Mouse (Mus musculus) adrenal gland, adult 8-10 months (tissue): ENCODE measurements around the gene Ryr2. TPM values are rescaled to one million over a fixed set of nuclear protein-coding genes. Genes with fewer than 3 reads are reported as not detected.
"Not testable (repeated sequence)": the region's sequence is repeated elsewhere in the genome, so short reads cannot be mapped to it uniquely, and the experiment has no call there.

Experiments used
- DNase-seq: peaks from one replicate; pipeline ENCODE4 v3.0.0; 2022
- total RNA-seq, 4 experiments: library from RNA; stranded (reverse); gene quantifications; 2 replicates each; pipeline ENCODE4 v1.2.4; 2022

The Ryr2 gene
- total RNA-seq, 4 experiments from 2014 or later, result 12.9 to 33.9 (median 20.0) TPM

DNA sequence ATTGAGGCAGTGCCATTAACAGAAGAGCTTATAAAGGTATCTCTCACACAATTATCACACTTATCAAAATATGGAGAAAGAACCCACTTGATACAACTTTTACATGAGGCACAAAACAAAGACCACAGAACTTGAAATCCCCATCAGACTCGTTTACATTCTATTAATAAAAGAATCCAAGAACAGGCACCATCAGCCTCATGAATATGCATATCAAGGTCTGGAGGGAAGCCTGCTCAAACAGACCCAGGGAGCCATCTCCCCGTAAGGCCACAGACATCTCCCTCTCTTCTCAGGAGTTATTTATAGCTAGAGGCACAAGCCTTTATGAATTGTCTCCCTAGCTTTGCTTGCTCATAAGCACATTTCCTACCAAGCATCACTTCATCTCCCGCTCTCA is 227.7 kb downstream of the Ryr2 start:
- DNase-seq, result no peak

- DNase-seq, result no peak
Observed at GRCm38 (mm10) chr13:11874852-11875251, 231.9 kb downstream of the Ryr2 start.

DNA sequence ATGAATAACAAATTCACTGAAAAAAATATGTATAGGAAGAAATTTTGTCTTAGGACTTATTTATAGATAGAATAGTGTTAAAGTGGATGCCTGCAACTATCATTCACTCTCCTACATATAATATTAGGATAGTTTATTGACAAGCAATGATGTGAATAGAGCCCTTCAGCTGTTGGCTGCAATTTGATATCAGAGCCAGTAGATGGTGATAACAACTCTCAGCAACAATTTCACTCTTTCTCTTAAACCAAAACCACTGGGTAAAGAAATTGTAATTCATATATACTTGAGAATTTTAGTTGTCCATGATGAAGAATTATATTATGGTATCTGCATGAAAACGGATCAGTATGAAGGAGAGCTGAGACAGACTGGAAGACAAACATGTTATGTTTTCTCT is 236.8 kb downstream of the Ryr2 start:
- DNase-seq, result no peak

GRCm38 (mm10) chr13:11869486-11869885 is 237.3 kb downstream of the Ryr2 start:
- no peak for DNase-seq

DNA sequence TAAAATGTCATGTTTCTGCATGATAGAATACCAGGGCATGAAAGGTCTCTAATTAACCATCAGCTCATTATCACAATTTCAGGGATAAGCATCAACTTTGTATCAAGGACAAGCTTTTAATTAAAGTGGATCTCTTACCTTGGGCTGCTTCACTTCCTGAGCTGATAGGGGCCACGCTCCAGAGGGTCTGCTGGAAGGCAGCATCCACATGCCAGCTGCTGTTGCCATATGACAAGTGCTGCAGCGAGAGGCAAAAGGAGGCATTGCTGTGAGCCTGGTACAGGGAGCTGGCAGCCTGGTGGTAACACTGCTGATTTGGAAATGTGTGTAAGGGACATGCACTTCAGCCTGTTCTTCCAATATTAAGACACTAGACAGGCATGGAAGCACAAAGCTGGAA is 237.8 kb downstream of the Ryr2 start:
- no peak for DNase-seq

- DNase-seq, result no peak
Observed at GRCm38 (mm10) chr13:11868056-11868455, 238.7 kb downstream of the Ryr2 start.

DNA sequence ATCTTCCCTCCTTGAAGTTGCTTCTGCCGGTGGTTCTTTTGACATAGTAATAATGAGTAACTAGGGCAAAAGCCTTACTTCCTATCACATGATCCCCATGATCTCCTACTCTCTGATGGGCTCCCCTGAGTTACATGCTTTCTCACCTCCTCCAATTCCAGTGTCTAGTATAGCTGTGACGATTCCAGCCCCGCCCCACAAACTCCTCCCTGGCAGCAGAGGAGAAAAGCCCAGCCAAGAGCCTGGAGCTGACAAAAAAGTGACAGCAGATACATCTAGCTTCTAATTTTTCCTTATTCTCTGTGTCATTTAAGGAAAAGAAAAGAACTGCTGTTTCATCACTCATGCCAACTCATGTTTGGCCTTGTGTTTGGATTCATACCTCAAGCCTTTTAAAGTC is 241.5 kb downstream of the Ryr2 start:
- DNase-seq, result no peak

DNA sequence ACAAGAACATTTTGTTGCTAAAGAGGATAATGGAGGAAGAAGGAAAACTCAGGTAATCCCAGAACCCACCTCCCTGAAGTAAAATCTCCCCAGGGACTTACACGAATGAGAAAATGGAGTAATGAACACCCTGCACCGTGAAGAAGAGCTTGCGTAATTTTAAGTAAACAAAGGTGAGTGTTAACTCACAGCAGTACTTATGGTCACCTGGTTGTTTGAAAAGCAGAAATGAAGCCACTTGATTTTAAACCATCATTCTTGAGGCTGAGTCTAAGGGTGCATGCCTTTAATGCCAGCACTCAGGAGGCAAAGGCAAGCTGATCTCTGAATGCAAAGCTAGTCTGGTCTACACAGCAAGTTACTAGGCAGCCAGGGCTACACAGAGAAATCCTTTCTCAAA is 255.1 kb downstream of the Ryr2 start:
- no peak for DNase-seq

DNA sequence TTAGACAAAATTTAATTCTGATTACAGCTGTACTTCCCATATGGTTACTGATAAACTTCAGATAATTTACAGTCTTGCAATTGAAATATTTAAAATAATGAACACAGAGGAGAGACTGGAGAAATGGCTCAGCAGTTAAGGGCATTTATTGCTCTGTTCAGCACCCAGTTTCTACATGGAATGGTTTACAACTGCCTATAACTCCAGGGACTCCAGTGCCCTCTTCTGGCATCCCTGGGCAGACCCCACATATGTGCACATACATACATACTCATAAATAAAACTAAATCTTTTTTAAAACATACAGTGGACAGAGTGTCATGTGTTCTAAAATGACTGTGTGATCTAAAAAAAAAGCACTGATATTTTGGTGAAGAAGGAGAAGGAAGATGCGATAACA is 262.9 kb downstream of the Ryr2 start:
- no peak for DNase-seq

- no peak for DNase-seq
Observed at GRCm38 (mm10) chr13:11837870-11838269, 268.9 kb downstream of the Ryr2 start.

DNA sequence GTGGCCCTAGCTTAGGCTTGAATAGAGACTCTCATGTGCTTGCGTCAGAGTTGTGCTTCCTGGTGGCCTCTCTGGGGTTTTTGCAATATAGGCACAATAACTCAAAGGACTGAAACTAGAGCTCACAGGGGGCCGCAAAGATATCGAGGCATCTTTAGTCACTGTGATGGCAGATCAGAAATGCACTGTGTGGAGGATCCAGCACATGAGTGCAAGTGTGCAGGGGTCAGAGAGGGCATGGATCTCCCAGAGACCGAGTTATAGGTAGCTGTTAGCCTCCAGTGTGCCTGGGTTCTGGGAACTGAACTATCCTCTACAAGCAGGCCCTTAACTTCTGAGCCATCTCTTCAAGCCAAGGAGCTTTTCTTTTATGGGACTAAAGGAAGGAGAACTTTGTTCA is 269.6 kb downstream of the Ryr2 start:
- no peak for DNase-seq

DNA sequence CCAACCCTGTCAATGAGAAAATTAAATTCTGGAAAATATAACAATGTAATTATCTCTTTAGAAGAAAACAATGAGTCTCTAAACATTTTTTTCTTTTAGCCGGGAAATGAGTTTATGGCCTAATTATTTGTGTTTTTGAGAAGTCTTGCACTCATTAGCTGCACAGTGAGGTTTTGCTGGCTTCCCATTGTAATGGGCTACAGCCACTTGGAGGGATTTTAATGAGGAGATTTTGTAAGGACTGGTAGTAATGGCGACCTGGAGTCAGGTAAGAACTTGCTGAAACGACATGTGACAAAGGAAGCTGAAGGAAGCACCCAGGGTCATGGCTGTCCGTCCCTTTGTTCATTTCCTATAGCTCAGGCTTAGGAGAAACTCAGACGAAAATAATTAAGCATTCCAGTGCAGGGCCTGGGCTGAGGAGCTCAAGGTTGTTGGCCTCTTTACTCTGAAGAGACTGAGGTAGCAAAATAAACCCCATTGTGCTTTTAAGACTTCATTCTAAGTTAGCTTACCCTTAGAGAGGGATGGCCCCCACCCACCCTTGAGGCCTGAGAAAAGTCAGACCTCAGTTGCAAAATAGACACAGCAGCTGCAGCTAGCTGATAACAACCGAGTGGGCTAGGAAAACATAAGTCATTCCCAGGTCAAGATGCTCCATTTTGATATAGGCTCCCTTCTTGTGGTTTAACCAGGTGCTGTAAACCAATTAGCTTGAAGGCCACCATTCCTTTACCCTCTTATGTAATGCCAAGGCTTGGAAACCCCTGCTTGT is 270.3 kb downstream of the Ryr2 start:
- no peak for DNase-seq

- no peak for DNase-seq
Observed at GRCm38 (mm10) chr13:11831210-11831609, 275.5 kb downstream of the Ryr2 start.

GRCm38 (mm10) chr13:11825563-11826226 is 281.1 kb downstream of the Ryr2 start:
- DNase-seq, result no peak

DNA sequence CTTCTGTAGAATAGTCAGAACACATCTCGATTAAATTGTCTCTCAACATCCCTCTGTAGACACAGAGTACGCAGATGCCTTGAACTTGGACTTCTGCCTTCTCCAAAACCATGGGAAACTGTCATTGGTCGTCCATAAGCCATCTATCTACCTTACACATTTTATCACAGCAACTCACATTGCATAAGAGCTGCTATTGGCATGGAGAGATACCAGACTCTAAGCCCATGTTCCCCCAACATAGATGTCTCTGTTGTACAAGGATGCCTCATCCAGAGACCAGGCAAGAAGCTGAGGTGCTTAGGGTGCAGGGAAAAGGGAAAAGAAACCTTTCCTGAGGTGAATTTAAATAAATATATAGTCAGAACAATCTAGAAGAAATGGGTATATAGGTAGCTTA is 288.0 kb downstream of the Ryr2 start:
- DNase-seq, result no peak

- not testable (repeated sequence) for DNase-seq
Observed at GRCm38 (mm10) chr13:11809365-11809764, 297.4 kb downstream of the Ryr2 start.

- DNase-seq, result no peak
Observed at GRCm38 (mm10) chr13:11792536-11792935, 314.2 kb downstream of the Ryr2 start.

DNA sequence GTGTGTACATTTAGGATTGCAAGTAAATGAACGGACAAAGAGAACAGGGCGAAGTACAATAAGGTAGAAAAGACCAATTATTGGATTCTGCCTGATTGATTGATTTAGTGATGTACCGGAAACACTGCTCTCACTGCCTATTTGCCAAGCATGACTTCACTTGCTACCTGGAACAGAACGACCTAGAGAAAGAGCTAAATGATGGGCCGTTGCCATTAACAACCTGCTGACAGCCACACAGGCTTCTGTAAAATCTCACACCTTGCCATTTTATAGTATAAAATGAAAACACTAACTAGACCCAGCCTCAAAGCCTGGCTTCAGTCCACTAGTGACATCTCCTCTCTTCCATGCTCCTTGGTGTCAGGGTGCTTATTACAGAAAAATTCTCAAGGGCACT is 316.2 kb downstream of the Ryr2 start:
- DNase-seq, result no peak

DNA sequence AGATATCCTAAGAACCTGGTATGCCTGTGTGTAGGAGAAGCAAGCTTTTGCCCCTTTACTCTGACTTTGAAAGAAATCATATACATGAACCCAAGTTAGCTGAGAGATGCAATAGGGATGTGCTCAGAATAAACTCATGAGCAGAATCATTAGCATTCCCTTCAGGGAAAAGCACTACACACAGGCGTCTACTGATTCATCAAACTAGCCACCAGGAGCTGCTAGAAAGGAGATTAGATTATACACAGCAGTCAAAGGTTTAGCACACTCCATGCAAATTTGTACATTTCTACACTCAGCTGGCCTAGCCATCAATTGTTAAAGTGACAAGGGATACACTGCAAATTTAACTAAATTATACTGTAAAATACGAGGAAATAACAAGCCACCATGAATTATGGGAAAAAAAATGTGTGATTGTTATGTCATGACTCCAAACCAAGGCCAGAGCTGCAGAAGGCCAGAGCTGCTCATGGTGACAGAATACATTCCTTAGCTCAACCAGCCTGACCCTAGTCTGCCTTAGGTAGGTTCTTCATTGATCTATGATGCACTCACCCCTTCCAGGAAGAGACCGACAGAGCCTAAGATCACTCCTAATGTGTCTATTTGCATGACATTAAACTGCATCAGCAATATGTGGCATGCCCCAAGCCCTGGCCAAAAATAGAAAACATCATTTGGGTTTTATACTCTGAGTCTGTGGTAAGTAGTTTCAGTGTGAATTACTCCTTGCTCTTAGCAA is 324.2 kb downstream of the Ryr2 start:
- peak; percentile 15 for DNase-seq

- no peak for DNase-seq
Observed at GRCm38 (mm10) chr13:11781065-11781464, 325.7 kb downstream of the Ryr2 start.

DNA sequence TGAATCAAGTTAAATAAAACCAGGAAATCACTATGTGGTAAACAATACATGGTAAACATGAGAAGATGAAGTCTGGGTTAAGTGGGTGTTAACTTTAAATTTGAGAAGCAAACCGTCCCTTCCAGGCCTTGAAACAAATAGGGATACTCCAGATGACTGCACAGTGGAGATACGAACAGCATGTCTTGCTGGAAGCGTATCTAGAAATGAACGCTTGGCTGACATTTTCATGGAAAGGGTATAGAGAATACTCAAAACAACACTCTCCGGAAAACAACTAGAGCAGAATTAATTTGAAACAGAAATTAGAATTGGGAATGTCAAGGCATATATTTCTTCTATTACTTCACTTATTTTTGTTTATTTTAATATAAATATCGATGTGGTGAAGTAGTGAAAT is 329.0 kb downstream of the Ryr2 start:
- DNase-seq, result no peak

DNA sequence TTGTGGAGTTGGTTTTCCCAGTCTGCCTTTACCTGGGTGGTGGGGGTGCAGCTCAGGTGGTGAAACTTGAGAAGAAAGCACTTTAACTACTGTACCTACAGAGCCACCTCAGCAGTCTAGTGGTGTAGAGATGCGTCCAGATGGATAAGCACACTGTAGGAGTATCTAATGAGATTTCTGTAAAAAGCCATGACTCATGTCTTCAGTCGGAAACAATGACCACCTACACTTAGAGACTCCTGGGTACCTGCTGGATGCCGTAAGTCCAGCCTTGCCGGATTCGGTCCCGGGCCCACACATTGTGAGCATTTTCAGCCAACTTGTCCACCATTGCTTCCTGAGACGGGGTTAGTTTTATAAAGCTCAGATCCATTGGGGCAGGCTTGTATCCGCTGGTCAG is 334.6 kb downstream of the Ryr2 start:
- no peak for DNase-seq

GRCm38 (mm10) chr13:11766899-11767298 is 339.8 kb downstream of the Ryr2 start:
- no peak for DNase-seq

DNA sequence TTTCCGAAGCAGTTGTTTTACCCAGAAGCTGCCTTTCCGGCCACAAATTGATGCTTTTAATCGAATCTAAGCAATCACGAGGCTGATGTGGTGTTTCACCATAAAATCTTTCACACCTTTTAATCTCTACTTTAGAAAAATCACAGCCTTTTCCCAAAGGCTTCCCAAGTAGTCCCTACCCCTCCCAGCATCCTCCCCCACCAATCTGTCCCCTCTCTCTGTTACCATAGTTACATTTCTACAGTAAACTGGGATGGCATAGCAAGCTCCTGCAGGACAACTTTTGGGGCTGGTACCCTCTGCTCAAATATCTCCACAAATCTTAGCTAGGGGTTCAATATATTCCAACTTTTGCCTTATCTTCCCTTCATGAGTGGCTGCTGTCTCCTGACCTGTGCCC is 342.8 kb downstream of the Ryr2 start:
- DNase-seq, result no peak
